Mouse (Mus musculus): ENCODE results near the gene Rab11fip4.

DNA sequence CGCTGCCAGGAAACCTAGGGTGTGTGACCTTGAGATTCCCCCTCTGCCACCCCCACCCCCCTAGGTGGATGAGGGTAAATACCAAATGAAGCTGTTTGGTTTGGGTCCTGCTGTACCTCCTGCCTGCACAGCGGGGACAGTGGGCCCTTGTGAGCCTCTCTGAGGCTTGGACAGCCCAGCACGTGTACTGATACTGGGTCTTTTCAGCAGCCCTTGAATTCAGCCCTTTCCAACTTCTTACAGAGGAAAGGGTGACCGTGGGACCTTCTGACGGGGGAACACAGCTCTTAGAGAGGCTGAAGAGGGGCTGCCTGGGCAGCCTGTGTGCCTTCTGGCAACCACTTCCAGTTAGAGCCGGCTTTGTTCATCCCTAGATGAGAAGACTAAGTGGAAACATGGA lies 85.0 kb downstream of the Rab11fip4 start:
- TF ChIP-seq CTCF (IDR thresholded peaks at IDR 0.05; ENCODE audit: control insufficient read depth, insufficient read depth, low read length) (no peak), POLR2A (IDR thresholded peaks at IDR 0.05; ENCODE audit: borderline replicate concordance, control insufficient read depth, low read depth, low read length) (no peak)
